Mouse (Mus musculus) right cerebral cortex, adult 2 months (tissue): ENCODE results near the gene Abhd15.
A peak's percentile ranks its signal among the peaks of the same experiment; 100 is the strongest.
"Not testable (repeated sequence)": the region's sequence is repeated elsewhere in the genome, so short reads cannot be mapped to it uniquely, and the experiment has no call there.

Experiments
- DNase-seq, 2 experiments: peaks; one replicate each; pipeline ENCODE4 v3.0.0; 2021 to 2022; ENCODE audit warnings: low spot score in 2 of 2

Abhd15 gene

GRCm38 (mm10) chr11:77512891-77513810 lies 1.8 kb upstream of the Abhd15 start:
- peak; percentile 46 to 65 for DNase-seq

- DNase-seq: no peak
Measured at GRCm38 (mm10) chr11:77513811-77514170, 1.1 kb upstream of the Abhd15 start.

GRCm38 (mm10) chr11:77514281-77514831 lies 565 bp upstream of the Abhd15 start:
- DNase-seq: no peak

GRCm38 (mm10) chr11:77515637-77516552 lies 974 bp downstream of the Abhd15 start, which contains the start of gene Trp53i13:
Trp53i13 (minus strand) TSS chr11:77515980.
- no peak for DNase-seq

- no peak for DNase-seq
Measured at GRCm38 (mm10) chr11:77516553-77517425, 1.9 kb downstream of the Abhd15 start.

GRCm38 (mm10) chr11:77518051-77518798 lies 3.3 kb downstream of the Abhd15 start:
- DNase-seq: no peak

GRCm38 (mm10) chr11:77519043-77519442 lies 4.1 kb downstream of the Abhd15 start, which contains the start of gene Gm10392:
Gm10392 (minus strand) TSS chr11:77519198.
- DNase-seq: no peak

GRCm38 (mm10) chr11:77520601-77521529 lies 5.9 kb downstream of the Abhd15 start:
- DNase-seq: no peak

- no peak for DNase-seq
Measured at GRCm38 (mm10) chr11:77525804-77526486, 11.0 kb downstream of the Abhd15 start.

GRCm38 (mm10) chr11:77528420-77528819 lies 13.5 kb downstream of the Abhd15 start:
- DNase-seq: not testable (repeated sequence)

GRCm38 (mm10) chr11:77529644-77530043 lies 14.7 kb downstream of the Abhd15 start:
- DNase-seq: no peak

- DNase-seq: no peak
Measured at GRCm38 (mm10) chr11:77530862-77531261, 15.9 kb downstream of the Abhd15 start.

GRCm38 (mm10) chr11:77532202-77532846 lies 17.4 kb downstream of the Abhd15 start:
- no peak for DNase-seq

- no peak for DNase-seq
Measured at GRCm38 (mm10) chr11:77545261-77545660, 30.3 kb downstream of the Abhd15 start.

- DNase-seq: no peak
Measured at GRCm38 (mm10) chr11:77585201-77585600, 70.3 kb downstream of the Abhd15 start.
